Mouse (Mus musculus): Measurements from ENCODE around the gene Camkmt. TPM values are rescaled to one million over a fixed set of nuclear protein-coding genes. Genes with fewer than 3 reads are reported as not detected.

Camkmt gene
- polyA plus RNA-seq, 1 experiment, result 4.8 TPM

- TF ChIP-seq POLR2A (IDR thresholded peaks at IDR 0.05; ENCODE audit: low read depth, low read length) (no peak), CTCF (IDR thresholded peaks at IDR 0.05; ENCODE audit: borderline replicate concordance, insufficient read depth, low read length) (no peak)
- no peaks in the 10 kb centered on the region for H3K4me1 ChIP-seq (ENCODE audit: control insufficient read depth, insufficient read depth, low read length)
- no peak overlapping the region for H3K4me3 ChIP-seq (ENCODE audit: insufficient read depth, low read length)
- H3K27ac ChIP-seq (ENCODE audit: insufficient read depth, low read length), result no peak overlapping the region
Observed at GRCm38 (mm10) chr17:85393091-85393890, 302.9 kb downstream of the Camkmt start.

GRCm38 (mm10) chr17:85393891-85394321 lies 303.6 kb downstream of the Camkmt start:
- Histone ChIP-seq H3K4me1 (ENCODE audit: control insufficient read depth, insufficient read depth, low read length) (no peaks in the 10 kb centered on the region), H3K4me3 (ENCODE audit: insufficient read depth, low read length) (no peak overlapping the region), H3K27ac (ENCODE audit: insufficient read depth, low read length) (no peak overlapping the region)
- no peak for TF ChIP-seq CTCF (IDR thresholded peaks at IDR 0.05; ENCODE audit: borderline replicate concordance, insufficient read depth, low read length)
- TF ChIP-seq POLR2A (IDR thresholded peaks at IDR 0.05; ENCODE audit: low read depth, low read length), result no peak

GRCm38 (mm10) chr17:85395502-85395901 lies 305.1 kb downstream of the Camkmt start:
- Histone ChIP-seq H3K27ac (ENCODE audit: insufficient read depth, low read length) (no peak overlapping the region), H3K4me3 (ENCODE audit: insufficient read depth, low read length) (no peak overlapping the region)
- TF ChIP-seq CTCF (IDR thresholded peaks at IDR 0.05; ENCODE audit: borderline replicate concordance, insufficient read depth, low read length) (no peak), POLR2A (IDR thresholded peaks at IDR 0.05; ENCODE audit: low read depth, low read length) (no peak)

GRCm38 (mm10) chr17:85400751-85401150 lies 310.4 kb downstream of the Camkmt start:
- TF ChIP-seq POLR2A (IDR thresholded peaks at IDR 0.05; ENCODE audit: low read depth, low read length) (no peak), CTCF (IDR thresholded peaks at IDR 0.05; ENCODE audit: borderline replicate concordance, insufficient read depth, low read length) (no peak)
- Histone ChIP-seq H3K27ac (ENCODE audit: insufficient read depth, low read length) (no peak overlapping the region), H3K4me1 (ENCODE audit: control insufficient read depth, insufficient read depth, low read length) (no peaks in the 10 kb centered on the region), H3K4me3 (ENCODE audit: insufficient read depth, low read length) (no peak overlapping the region)

More at GRCm38 (mm10) chr17:85395502-85395901, 305.1 kb downstream of the Camkmt start:
- H3K4me1 ChIP-seq (ENCODE audit: control insufficient read depth, insufficient read depth, low read length), result no peaks in the 10 kb centered on the region

- TF ChIP-seq POLR2A (IDR thresholded peaks at IDR 0.05; ENCODE audit: low read depth, low read length) (no peak), CTCF (IDR thresholded peaks at IDR 0.05; ENCODE audit: borderline replicate concordance, insufficient read depth, low read length) (no peak)
- Histone ChIP-seq H3K4me3 (ENCODE audit: insufficient read depth, low read length) (no peak overlapping the region), H3K4me1 (ENCODE audit: control insufficient read depth, insufficient read depth, low read length) (no peaks in the 10 kb centered on the region), H3K27ac (ENCODE audit: insufficient read depth, low read length) (no peak overlapping the region)
Observed at GRCm38 (mm10) chr17:85405161-85405560, 314.8 kb downstream of the Camkmt start.

GRCm38 (mm10) chr17:85406195-85406594 lies 315.8 kb downstream of the Camkmt start:
- H3K27ac ChIP-seq (ENCODE audit: insufficient read depth, low read length), result no peak overlapping the region
- H3K4me1 ChIP-seq (ENCODE audit: control insufficient read depth, insufficient read depth, low read length), result no peaks in the 10 kb centered on the region
- H3K4me3 ChIP-seq (ENCODE audit: insufficient read depth, low read length), result no peak overlapping the region
- TF ChIP-seq CTCF (IDR thresholded peaks at IDR 0.05; ENCODE audit: borderline replicate concordance, insufficient read depth, low read length) (no peak), POLR2A (IDR thresholded peaks at IDR 0.05; ENCODE audit: low read depth, low read length) (no peak)

- TF ChIP-seq POLR2A (IDR thresholded peaks at IDR 0.05; ENCODE audit: low read depth, low read length), result no peak
- no peak for TF ChIP-seq CTCF (IDR thresholded peaks at IDR 0.05; ENCODE audit: borderline replicate concordance, insufficient read depth, low read length)
- Histone ChIP-seq H3K4me3 (ENCODE audit: insufficient read depth, low read length) (no peak overlapping the region), H3K4me1 (ENCODE audit: control insufficient read depth, insufficient read depth, low read length) (no peaks in the 10 kb centered on the region), H3K27ac (ENCODE audit: insufficient read depth, low read length) (no peak overlapping the region)
Observed at GRCm38 (mm10) chr17:85428831-85429230, 338.5 kb downstream of the Camkmt start.

GRCm38 (mm10) chr17:85432923-85433322 lies 342.6 kb downstream of the Camkmt start:
- H3K27ac ChIP-seq (ENCODE audit: insufficient read depth, low read length), result no peak overlapping the region
- H3K4me3 ChIP-seq (ENCODE audit: insufficient read depth, low read length), result no peak overlapping the region
- no peak for TF ChIP-seq POLR2A (IDR thresholded peaks at IDR 0.05; ENCODE audit: low read depth, low read length)
- no peak for TF ChIP-seq CTCF (IDR thresholded peaks at IDR 0.05; ENCODE audit: borderline replicate concordance, insufficient read depth, low read length)
- H3K4me1 ChIP-seq (ENCODE audit: control insufficient read depth, insufficient read depth, low read length), result no peaks in the 10 kb centered on the region

GRCm38 (mm10) chr17:85443036-85443435 lies 352.7 kb downstream of the Camkmt start:
- TF ChIP-seq CTCF (IDR thresholded peaks at IDR 0.05; ENCODE audit: borderline replicate concordance, insufficient read depth, low read length) (no peak), POLR2A (IDR thresholded peaks at IDR 0.05; ENCODE audit: low read depth, low read length) (no peak)
- H3K27ac ChIP-seq (ENCODE audit: insufficient read depth, low read length), result no peak overlapping the region
- no peak overlapping the region for H3K4me3 ChIP-seq (ENCODE audit: insufficient read depth, low read length)
- H3K4me1 ChIP-seq (ENCODE audit: control insufficient read depth, insufficient read depth, low read length), result no peaks in the 10 kb centered on the region

- no peak overlapping the region for H3K4me3 ChIP-seq (ENCODE audit: insufficient read depth, low read length)
- TF ChIP-seq POLR2A (IDR thresholded peaks at IDR 0.05; ENCODE audit: low read depth, low read length) (no peak), CTCF (IDR thresholded peaks at IDR 0.05; ENCODE audit: borderline replicate concordance, insufficient read depth, low read length) (no peak)
Observed at GRCm38 (mm10) chr17:85454419-85454983, 364.1 kb downstream of the Camkmt start.

More at GRCm38 (mm10) chr17:85454419-85454983, 364.1 kb downstream of the Camkmt start:
- H3K27ac ChIP-seq (ENCODE audit: insufficient read depth, low read length), result no peak overlapping the region
- no peaks in the 10 kb centered on the region for H3K4me1 ChIP-seq (ENCODE audit: control insufficient read depth, insufficient read depth, low read length)

All from embryonic fibroblast, embryonic 13.5 days (primary cell).